Mouse (Mus musculus) macrophage (primary cell): ENCODE results near the gene Npm1. TPM values are rescaled to one million over a fixed set of nuclear protein-coding genes. Genes with fewer than 3 reads are reported as not detected.

ENCODE experiments used
- H3K27ac ChIP-seq: fragments of 350-480 bp; formaldehyde crosslinking; 2 replicates; pipeline ENCODE4 v1.9.0; 2021
- H3K36me3 ChIP-seq: fragments of 350-480 bp; formaldehyde crosslinking; 2 replicates; pipeline ENCODE4 v1.9.0; 2021; ENCODE audit errors: inconsistent target
- H3K4me3 ChIP-seq: fragments of 350-480 bp; formaldehyde crosslinking; 2 replicates; pipeline ENCODE4 v1.9.0; 2021; ENCODE audit errors: inconsistent target
- H3K79me2 ChIP-seq: fragments of 350-480 bp; formaldehyde crosslinking; 2 replicates; pipeline ENCODE4 v1.9.0; 2021; ENCODE audit errors: inconsistent target
- WGBS: methylation state at CpG from one replicate; pipeline ENCODE4 v1.1.7; 2026; ENCODE audit warnings: inconsistent platforms; ENCODE audit not compliant: missing documents; 5-methylcytosine and 5-hydroxymethylcytosine counted together
- polyA plus RNA-seq: library from polyadenylated mRNA; stranded (reverse); fragments of 250-400 nt; gene quantifications from 3 replicates; pipeline ENCODE4 v1.2.4, GENCODE M21; 2018; ENCODE audit warnings: inconsistent platforms

The Npm1 gene
- polyA plus RNA-seq, 1 experiment from 2014 or later, result 878 TPM

GRCm38 (mm10) chr11:33197133-33197514, 34.1 kb upstream of the Npm1 start:
- WGBS, result 40% methylated on average over 13 of the region's 13 CpGs
- Histone ChIP-seq H3K79me2 (no peaks in the 10 kb centered on the region), H3K36me3 (no peaks in the 10 kb centered on the region), H3K4me3 (no peak overlapping the region), H3K27ac (no peak overlapping the region)

- Histone ChIP-seq H3K27ac (no peak overlapping the region), H3K36me3 (no peaks in the 10 kb centered on the region), H3K79me2 (no peaks in the 10 kb centered on the region), H3K4me3 (no peak overlapping the region)
- WGBS, result 20% methylated on average over 23 of the region's 24 CpGs
Observed at GRCm38 (mm10) chr11:33196447-33197132, 33.6 kb upstream of the Npm1 start.

GRCm38 (mm10) chr11:33195531-33196446, 32.8 kb upstream of the Npm1 start:
- WGBS, result 13% methylated on average over 25 of the region's 25 CpGs
- H3K4me3 ChIP-seq, result no peak overlapping the region
- no peak overlapping the region for H3K27ac ChIP-seq
- H3K36me3 ChIP-seq, result no peaks in the 10 kb centered on the region
- no peaks in the 10 kb centered on the region for H3K79me2 ChIP-seq

- Histone ChIP-seq H3K36me3 (no peaks in the 10 kb centered on the region), H3K27ac (no peak overlapping the region), H3K4me3 (no peak overlapping the region), H3K79me2 (no peaks in the 10 kb centered on the region)
- 58% methylated on average over 7 of the region's 7 CpGs for WGBS
Observed at GRCm38 (mm10) chr11:33195061-33195460, 32.1 kb upstream of the Npm1 start.

- 15% methylated on average over 12 of the region's 12 CpGs for WGBS
- no peak overlapping the region for H3K27ac ChIP-seq
- H3K36me3 ChIP-seq, result no peaks in the 10 kb centered on the region
- H3K4me3 ChIP-seq, result no peak overlapping the region
- no peaks in the 10 kb centered on the region for H3K79me2 ChIP-seq
Observed at GRCm38 (mm10) chr11:33193695-33194094, 30.7 kb upstream of the Npm1 start.

- Histone ChIP-seq H3K27ac (no peak overlapping the region), H3K36me3 (no peaks in the 10 kb centered on the region), H3K79me2 (no peaks in the 10 kb centered on the region), H3K4me3 (no peak overlapping the region)
- WGBS, result 60% methylated on average over 2 of the region's 3 CpGs
Observed at GRCm38 (mm10) chr11:33181804-33182203, 18.8 kb upstream of the Npm1 start.

GRCm38 (mm10) chr11:33180701-33181116, 17.7 kb upstream of the Npm1 start:
- WGBS, result 18% methylated on average over 18 of the region's 18 CpGs
- no peak overlapping the region for H3K4me3 ChIP-seq
- H3K79me2 ChIP-seq, result no peaks in the 10 kb centered on the region
- H3K36me3 ChIP-seq, result no peaks in the 10 kb centered on the region
- no peak overlapping the region for H3K27ac ChIP-seq

GRCm38 (mm10) chr11:33179802-33180201, 16.8 kb upstream of the Npm1 start:
- WGBS, result 93% methylated on average over 1 of the region's 1 CpGs
- Histone ChIP-seq H3K79me2 (no peaks in the 10 kb centered on the region), H3K27ac (no peak overlapping the region), H3K4me3 (no peak overlapping the region), H3K36me3 (no peaks in the 10 kb centered on the region)

GRCm38 (mm10) chr11:33176525-33177245, 13.7 kb upstream of the Npm1 start:
- H3K4me3 ChIP-seq, result no peak overlapping the region
- WGBS, result 38% methylated on average over 20 of the region's 20 CpGs
- H3K36me3 ChIP-seq, result no peaks in the 10 kb centered on the region
- no peaks in the 10 kb centered on the region for H3K79me2 ChIP-seq
- H3K27ac ChIP-seq, result no peak overlapping the region

- H3K79me2 ChIP-seq, result no peaks in the 10 kb centered on the region
- H3K36me3 ChIP-seq, result no peaks in the 10 kb centered on the region
- H3K27ac ChIP-seq, result no peak overlapping the region
- WGBS, result 88% methylated on average over 2 of the region's 3 CpGs
- H3K4me3 ChIP-seq, result no peak overlapping the region
Observed at GRCm38 (mm10) chr11:33175768-33176167, 12.8 kb upstream of the Npm1 start.

GRCm38 (mm10) chr11:33170489-33170888, 7.5 kb upstream of the Npm1 start:
- H3K27ac ChIP-seq, result no peak overlapping the region
- WGBS, result 12% methylated on average over 9 of the region's 9 CpGs
- no peaks in the 10 kb centered on the region for H3K79me2 ChIP-seq
- H3K4me3 ChIP-seq, result no peak overlapping the region
- H3K36me3 ChIP-seq, result no peaks in the 10 kb centered on the region

- H3K27ac ChIP-seq, result peak overlapping the region; percentile 60
- under 1% methylated on average over 53 of the region's 53 CpGs for WGBS
Observed at GRCm38 (mm10) chr11:33162211-33162997, 602 bp downstream of the Npm1 start.

GRCm38 (mm10) chr11:33159741-33160140, 3.3 kb downstream of the Npm1 start:
- Histone ChIP-seq H3K79me2 (peaks cover 46% of the 10 kb centered on the region), H3K36me3 (peaks cover 55% of the 10 kb centered on the region), H3K27ac (no peak overlapping the region), H3K4me3 (no peak overlapping the region)
- 100% methylated on average over 3 of the region's 3 CpGs for WGBS

More at GRCm38 (mm10) chr11:33162211-33162997, 602 bp downstream of the Npm1 start:
- Histone ChIP-seq H3K36me3 (peaks cover 31% of the 10 kb centered on the region), H3K4me3 (peak overlapping the region; percentile 79), H3K79me2 (peaks cover 46% of the 10 kb centered on the region)
